Mouse (Mus musculus) cortical plate, adult 2 months (tissue): Measurements from ENCODE around the gene Ttll4. TPM values are rescaled to one million over a fixed set of nuclear protein-coding genes. Genes with fewer than 3 reads are reported as not detected.
A peak's percentile ranks its signal among the peaks of the same experiment; 100 is the strongest.

ENCODE experiments used
- H3K27ac ChIP-seq: fragments of 200-500 bp; 2 replicates; pipeline ENCODE4 v1.5.1; 2012; ENCODE audit warnings: low read length, control low read depth, inconsistent platforms; ENCODE audit not compliant: insufficient read depth
- H3K4me1 ChIP-seq: fragments of 200-500 bp; 2 replicates; pipeline ENCODE4 v1.6.1; 2011; ENCODE audit warnings: low read length; ENCODE audit not compliant: control insufficient read depth, insufficient read depth
- H3K4me3 ChIP-seq: fragments of 200-500 bp; 2 replicates; pipeline ENCODE4 v1.5.1; 2011; ENCODE audit warnings: mild to moderate bottlenecking, low read length, control low read depth; ENCODE audit not compliant: insufficient read depth
- CTCF ChIP-seq: fragments of 200-500 bp; IDR thresholded peaks from 2 replicates; pipeline ENCODE4 v1.5.1; 2011; ENCODE audit warnings: mild to moderate bottlenecking, control low read depth, low read length; ENCODE audit not compliant: insufficient read depth; ENCODE audit errors: extremely low read depth
- POLR2A ChIP-seq: fragments of 200-500 bp; IDR thresholded peaks from 2 replicates; pipeline ENCODE4 v1.6.1; 2011; ENCODE audit warnings: mild to moderate bottlenecking, low read length, control low read depth; ENCODE audit not compliant: insufficient read depth; ENCODE audit errors: extremely low read depth
- polyA plus RNA-seq: library from polyadenylated mRNA; depleted of rRNA; stranded (reverse); fragments of >200 nt; gene quantifications from 2 replicates; pipeline ENCODE4 v1.2.3, GENCODE M21; 2012; rRNA removed

Gene Ttll4
- polyA plus RNA-seq = 17.0 and 17.7 TPM in 2 replicates

GRCm38 (mm10) chr1:74661448-74662195 lies at the start of gene Ttll4:
TSS of gene Ttll4 (plus strand) at chr1:74661745.
- no peak for TF ChIP-seq POLR2A
- TF ChIP-seq CTCF = peak; percentile 19; the same call in 1 of the 2 replicates

DNA sequence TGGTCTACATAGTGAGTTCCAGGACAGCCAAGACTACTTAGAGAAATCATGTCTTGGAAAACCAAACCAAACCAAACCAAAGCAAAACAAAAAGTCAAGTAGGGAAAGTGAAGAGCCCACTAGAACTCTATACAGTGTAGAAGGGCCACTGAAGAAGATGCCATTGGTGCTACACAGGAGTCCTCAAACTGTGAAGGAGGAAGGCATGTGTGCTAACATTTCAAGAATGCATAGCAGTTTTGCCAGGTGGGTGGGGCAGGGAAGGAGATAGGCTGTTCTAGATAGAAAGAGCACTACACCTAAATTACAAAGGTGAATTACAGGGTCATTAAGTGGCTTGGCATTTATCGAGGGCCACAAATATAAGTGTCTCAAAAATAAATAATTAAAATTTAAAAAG lies 37.4 kb upstream of the Ttll4 start:
- no peak overlapping the region for H3K27ac ChIP-seq
- H3K4me1 ChIP-seq = no peaks in the 10 kb centered on the region
- TF ChIP-seq CTCF = no peak
- TF ChIP-seq POLR2A = no peak
- no peak overlapping the region for H3K4me3 ChIP-seq

More at GRCm38 (mm10) chr1:74661448-74662195, at the start of gene Ttll4:
- Histone ChIP-seq H3K4me3 (peak within 1 kb of the TSS; percentile 79), H3K4me1 (peaks cover 2% of the 10 kb centered on the region; the same call in 1 of the 2 replicates), H3K27ac (peak within 1 kb of the TSS; percentile 72; the same call in 1 of the 2 replicates)

- Histone ChIP-seq H3K4me3 (no peak overlapping the region), H3K4me1 (no peaks in the 10 kb centered on the region), H3K27ac (no peak overlapping the region)
- TF ChIP-seq POLR2A = no peak
- no peak for TF ChIP-seq CTCF
Observed at GRCm38 (mm10) chr1:74626076-74626475, 35.5 kb upstream of the Ttll4 start.

GRCm38 (mm10) chr1:74628001-74628400 lies 33.5 kb upstream of the Ttll4 start:
- TF ChIP-seq POLR2A = no peak
- no peak for TF ChIP-seq CTCF
- no peak overlapping the region for H3K27ac ChIP-seq
- H3K4me3 ChIP-seq = no peak overlapping the region
- no peaks in the 10 kb centered on the region for H3K4me1 ChIP-seq

GRCm38 (mm10) chr1:74632734-74633133 lies 28.8 kb upstream of the Ttll4 start:
- Histone ChIP-seq H3K4me3 (no peak overlapping the region), H3K27ac (no peak overlapping the region), H3K4me1 (no peaks in the 10 kb centered on the region)
- TF ChIP-seq POLR2A (no peak), CTCF (no peak)

GRCm38 (mm10) chr1:74643524-74643923 lies 18.0 kb upstream of the Ttll4 start:
- Histone ChIP-seq H3K27ac (no peak overlapping the region), H3K4me1 (no peaks in the 10 kb centered on the region), H3K4me3 (no peak overlapping the region)
- no peak for TF ChIP-seq POLR2A
- no peak for TF ChIP-seq CTCF

DNA sequence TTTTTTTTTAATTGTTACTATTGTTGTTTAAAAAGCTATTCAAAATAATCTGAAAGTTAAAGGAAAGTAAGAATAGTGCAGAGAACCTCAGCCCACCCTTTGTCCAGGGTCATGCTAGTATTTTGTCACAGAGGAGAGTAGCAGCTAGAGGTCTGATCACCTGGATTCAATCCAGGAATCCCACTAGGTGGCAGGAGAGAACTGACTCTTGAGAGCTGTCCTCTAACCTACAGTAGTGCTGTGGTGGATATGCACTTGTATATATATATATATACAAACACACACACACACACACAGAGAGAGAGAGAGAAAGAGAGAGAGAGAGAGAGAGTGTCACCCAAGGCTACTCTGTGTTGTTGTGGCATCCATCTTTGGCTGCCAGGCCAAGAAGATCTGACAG lies 17.6 kb upstream of the Ttll4 start:
- TF ChIP-seq POLR2A (no peak), CTCF (peak; percentile 27; the same call in 1 of the 2 replicates)
- Histone ChIP-seq H3K27ac (no peak overlapping the region), H3K4me3 (no peak overlapping the region), H3K4me1 (no peaks in the 10 kb centered on the region)

DNA sequence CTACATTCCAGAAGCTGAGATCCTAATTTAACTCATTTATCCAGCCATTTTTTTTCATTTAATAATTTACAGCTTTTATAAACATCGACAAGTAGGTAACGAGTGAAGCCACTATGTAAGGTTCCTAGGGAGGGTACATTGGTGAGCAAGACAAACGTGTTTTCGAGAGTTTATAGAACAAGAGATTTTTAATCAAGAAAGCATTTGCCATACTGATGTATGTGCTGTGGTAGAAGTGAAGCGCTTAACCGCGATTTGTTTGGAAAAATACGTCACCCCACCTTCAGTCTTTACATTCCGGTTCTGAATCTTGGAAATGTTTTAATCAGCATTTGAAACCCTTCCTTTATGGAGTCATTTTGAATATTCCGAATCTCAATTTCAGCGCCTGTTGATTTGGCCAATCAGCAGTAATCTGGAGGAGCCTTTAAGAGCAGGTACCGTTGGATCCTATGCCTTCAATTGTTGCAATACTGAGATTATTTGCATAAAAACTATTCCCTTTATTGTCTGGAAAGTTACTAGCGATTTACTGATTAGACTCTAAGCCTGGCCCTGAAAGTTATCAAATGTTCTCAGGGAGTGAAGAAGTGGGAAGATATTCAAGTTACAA lies 814 bp downstream of the Ttll4 start:
- Histone ChIP-seq H3K4me1 (peaks cover 2% of the 10 kb centered on the region; the same call in 1 of the 2 replicates), H3K4me3 (peak overlapping the region; percentile 79), H3K27ac (no peak overlapping the region)
- no peak for TF ChIP-seq CTCF
- no peak for TF ChIP-seq POLR2A

DNA sequence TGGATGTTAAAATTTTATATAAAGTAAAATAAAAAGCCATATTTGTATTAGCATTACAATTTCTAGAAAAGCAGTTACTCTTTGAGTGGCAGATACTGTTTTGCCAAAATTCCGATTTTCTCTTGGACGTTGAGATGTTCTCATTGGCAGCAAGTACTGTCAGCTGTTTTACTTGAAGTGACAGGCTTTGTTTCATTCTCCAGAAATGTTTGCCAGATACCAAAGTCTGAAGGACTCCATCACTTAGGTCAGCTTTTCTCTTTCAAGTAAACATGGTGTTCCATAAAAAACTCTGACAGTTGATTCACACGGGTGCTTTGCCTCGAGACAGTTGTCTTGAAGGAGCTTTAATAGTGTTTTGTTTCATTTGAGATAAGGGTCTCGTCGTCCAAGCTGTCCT lies 3.6 kb downstream of the Ttll4 start:
- Histone ChIP-seq H3K4me3 (no peak overlapping the region), H3K4me1 (peaks cover 2% of the 10 kb centered on the region; the same call in 1 of the 2 replicates), H3K27ac (no peak overlapping the region)
- no peak for TF ChIP-seq CTCF
- TF ChIP-seq POLR2A = no peak

DNA sequence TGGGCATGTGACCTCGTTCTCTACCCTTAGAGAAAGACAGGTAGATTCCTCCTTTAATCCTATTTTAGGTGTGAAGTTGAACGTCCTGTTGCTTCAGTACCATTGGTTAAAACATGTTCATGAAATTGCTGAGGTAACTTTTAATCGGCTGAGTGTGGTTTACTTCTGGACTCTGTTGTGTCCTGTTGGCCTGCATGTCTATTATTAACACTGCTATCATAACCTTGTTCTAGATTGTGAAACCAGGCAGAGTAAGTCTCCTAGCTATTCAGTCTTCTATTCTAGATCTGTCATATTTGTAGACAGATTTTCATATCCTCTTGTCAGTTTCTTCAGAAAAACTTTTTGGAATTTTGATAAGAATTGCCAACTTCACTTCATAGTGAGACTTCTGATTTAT lies 6.8 kb downstream of the Ttll4 start:
- Histone ChIP-seq H3K4me3 (no peak overlapping the region), H3K4me1 (peaks cover 2% of the 10 kb centered on the region; the same call in 1 of the 2 replicates), H3K27ac (no peak overlapping the region)
- TF ChIP-seq POLR2A (no peak), CTCF (no peak)

DNA sequence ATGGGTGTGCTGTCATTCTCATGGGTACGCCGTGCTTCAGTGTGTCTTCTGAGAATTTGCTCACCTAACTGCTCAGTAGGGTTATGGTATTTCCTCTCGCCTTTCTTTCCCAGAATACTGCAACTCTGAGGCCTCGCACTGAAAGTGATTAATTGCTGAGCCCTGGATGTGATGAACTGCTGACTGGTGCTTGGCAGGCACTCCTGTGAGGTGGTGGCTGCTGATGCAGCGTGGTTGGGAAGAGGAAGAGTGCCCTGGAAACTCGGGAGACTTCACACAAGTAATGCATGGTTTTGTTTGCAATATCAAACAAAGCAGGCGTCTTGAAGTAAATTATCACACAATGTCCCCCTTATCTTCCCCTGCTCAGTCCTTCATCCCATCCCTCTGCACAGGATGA lies 11.2 kb downstream of the Ttll4 start:
- Histone ChIP-seq H3K4me3 (no peak overlapping the region), H3K27ac (no peak overlapping the region), H3K4me1 (no peaks in the 10 kb centered on the region)
- TF ChIP-seq POLR2A (no peak), CTCF (no peak)
